Mouse (Mus musculus): ENCODE data around the gene Yipf3. TPM values are rescaled to one million over a fixed set of nuclear protein-coding genes. Genes with fewer than 3 reads are reported as not detected.

The Yipf3 gene
- total and polyA plus RNA-seq, 3 experiments = 157 to 511 (median 198) TPM

DNA sequence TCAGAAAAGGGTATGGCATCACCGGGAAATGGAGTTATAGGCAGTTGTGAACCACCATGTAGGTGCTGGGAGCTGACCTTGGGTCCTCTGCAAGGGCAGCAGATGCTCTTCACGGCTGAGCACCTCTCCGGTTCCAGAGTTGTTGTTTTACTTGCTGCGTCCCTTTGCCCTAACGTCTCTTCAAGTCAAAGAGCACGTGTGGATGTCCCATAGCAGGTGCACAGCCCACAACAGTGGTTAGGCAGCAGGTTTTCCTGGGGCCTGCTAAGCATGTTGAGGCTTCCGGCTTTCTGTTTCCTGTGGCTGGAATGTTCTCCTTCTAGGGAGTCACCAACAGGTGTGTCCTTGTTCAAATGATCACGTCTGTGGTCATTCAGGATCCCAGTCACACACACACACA lies 36.0 kb downstream of the Yipf3 start:
- DNase-seq = no peak

DNA sequence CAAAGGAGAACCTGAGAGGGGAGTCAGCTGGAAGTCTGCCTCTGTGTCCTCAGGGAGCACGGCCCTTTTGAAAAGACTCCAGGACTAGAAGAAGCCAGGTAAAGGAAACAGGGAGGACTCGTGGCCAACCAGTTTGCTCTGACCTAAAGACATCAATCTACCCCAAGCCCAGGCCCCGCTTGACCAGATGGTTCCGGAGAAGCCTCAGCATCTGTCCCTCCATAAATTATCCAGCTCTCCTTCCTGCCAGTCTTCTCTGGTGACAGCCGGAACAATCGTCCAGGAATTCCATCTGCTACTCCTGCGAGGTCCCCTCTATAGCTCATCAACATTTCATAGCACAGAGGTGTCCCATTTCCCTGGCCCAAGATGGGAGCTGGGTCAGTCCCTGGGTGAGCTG lies 36.8 kb downstream of the Yipf3 start:
- no peak for DNase-seq

DNA sequence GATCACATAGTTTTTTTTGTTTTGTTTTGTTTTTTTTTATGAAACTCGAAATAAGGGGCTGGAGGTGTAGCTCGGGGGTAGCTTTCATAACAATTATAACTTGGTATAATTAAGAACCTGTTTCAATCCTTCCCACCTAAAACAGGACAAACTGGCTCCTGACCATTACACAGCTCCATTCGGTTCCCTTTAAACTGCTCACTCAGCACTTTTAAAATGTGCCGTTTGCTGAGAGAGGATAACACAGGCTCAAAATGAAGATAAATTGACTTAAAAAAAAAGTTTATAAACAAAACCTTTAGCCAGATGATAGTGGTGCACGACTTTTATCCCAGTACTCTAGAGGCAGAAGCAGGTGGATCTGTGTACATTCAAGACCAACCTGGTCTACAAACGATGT lies 37.5 kb downstream of the Yipf3 start:
- no peak for DNase-seq

DNA sequence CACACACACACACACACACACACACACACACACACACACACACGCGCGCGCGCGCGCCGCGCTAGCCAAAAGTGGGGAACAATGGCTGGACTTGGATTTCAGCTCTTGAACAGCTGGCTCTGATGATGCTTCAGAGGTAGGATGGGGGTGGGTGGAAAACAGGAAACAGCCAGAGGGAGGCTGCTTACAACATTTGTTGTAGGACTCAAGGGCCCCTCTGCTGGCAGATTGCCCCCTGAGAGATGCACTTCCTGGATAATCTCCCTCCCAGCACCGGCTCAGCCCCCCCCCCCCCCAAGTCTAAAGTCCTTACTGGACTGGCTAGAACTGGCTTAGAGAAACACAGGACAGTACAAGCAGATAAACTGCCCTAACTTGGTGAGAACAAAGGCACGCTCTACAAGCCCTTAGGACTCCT lies 39.8 kb downstream of the Yipf3 start:
- DNase-seq = no peak

DNA sequence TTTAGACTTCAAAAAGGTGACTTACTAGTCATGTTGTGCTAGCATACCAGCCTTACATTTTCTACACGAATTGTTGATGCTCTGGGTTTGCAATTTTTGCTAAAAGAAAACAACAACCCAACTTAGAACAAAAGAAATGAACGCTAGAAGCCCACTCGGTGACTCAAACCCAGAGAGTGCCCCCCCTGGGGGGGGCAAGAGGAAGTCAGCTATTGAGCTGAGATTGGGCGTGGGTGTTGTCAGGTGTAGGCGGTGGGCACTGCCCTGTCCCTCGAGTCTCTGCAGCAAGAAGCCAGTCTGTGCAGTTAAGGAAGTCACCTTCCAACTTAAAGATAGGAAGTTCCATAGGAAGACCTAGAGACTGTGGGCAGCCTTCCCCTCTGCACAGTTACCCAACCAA lies 48.7 kb downstream of the Yipf3 start:
- no peak for DNase-seq

DNA sequence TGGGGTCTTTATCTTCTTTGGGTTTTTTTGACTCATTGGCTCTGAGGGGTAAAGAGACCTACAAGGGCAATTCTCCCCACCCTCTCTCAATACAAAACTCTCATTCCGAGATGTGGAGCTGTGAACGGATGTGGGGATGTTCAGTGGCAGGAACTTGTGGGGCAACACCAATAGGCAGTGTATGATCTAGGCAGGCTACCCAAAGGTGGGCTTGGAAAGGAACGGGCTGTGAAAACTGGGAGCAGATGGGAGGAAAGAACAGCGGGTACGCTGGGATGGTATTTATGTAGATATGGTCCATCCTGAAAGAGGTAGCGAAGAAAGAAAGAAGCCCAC lies 49.1 kb downstream of the Yipf3 start:
- DNase-seq = no peak

DNA sequence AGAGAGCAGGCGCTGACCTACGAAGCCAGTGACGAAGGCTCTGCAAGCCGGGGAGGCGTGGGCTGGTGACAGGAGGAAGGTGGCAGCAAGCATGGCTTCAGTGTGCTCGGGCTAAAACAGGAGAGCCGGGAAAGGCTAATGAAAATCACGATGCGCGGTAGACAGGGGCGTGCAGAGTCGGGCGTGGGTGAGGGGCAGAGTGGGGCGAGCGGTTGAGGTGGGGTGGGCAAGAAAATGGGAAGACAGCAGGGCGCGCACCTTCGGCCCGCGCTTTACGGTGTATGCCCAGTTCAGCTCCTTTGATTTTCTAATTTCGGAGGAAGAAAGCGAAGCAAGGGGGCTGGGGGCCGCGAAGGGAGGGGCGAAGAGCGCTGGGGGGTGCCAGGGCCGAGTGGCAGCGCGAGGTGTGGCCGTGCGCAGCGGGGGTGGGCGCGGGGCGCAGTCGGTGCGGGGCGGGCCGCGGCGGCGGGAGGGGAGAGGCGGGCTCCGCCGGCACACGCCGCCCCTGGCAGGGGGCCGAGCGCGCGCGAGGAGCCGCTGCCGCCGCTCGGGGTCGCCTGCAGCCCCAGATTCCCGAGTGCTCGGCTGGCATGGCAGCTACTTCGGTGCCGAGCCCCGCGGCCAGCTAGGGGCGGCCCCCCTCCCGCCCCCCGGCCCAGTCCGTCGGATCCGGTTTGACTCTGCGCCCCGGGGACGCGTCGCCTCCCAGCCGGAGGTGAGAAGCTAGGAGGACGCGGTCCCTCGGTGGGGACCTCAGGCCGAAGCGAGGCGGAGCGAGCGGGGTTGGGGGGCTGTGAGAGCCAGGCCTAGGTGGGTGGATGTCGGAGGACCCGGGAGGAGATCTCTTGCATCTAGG lies 49.7 kb downstream of the Yipf3 start, which contains the start of gene Dlk2:
TSS of gene Dlk2 (plus strand) at position 58 of the 856 bp plus-strand sequence.
- DNase-seq = peak; percentile 37

DNA sequence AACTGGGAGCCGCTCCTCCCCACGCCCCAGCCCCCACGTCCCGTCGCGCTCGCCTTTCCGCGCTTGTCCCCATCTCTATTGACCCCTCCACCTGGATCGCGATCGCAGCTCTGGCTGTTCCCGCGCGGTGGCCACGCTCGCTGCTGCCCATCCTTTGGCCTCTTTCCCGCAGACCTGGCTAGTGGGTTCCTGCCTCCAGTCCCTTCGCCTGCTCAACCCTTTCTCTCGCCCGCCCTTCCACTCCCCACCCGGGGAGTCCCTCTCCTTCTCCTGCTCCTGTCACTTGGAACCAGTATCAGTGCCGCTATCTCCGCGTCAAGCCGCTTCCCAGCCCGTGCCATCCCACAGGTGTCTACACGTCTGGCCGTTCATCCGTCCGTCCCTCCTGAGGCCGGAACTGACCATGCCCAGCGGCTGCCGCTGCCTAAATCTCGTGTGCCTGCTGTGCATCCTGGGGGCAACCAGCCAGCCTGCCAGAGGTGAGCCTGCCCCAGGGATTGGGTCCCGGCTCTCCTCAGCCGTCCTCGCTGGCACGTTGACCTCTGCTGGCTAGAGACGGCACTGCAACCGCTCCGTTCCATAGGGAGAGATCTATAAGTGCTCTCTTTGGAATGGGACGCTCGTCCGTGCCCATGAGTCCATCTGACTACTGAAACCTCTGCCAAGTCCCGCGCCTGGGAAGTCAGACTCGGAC lies 50.5 kb downstream of the Yipf3 start:
- peak; percentile 86 for DNase-seq

DNA sequence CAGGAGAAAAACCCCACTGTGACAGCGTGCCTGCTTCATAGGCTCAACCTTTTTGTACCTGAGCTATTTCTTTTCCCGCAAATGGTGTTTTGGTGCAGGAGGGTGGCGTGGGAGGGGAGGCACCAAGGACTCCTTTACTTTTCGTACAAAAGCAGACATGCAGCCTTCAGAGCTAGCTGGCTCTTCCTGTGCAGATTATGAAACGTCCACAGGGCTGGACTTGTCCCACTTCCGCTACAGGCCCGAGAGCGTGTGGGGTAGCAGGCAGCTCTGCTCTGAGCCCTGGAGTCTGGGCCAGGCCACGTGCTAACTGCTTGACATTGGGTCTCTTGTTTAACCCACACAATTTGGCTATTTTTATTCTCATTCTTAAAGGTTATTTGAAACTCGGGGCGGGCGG lies 54.0 kb downstream of the Yipf3 start:
- DNase-seq = no peak

Small RNA genes lying within 50 kb of the gene (microRNA-seq; reads per million reads assigned to microRNA genes)
- 0 reads per million in 2 experiments for gene Mir693

Other genes starting within 250 kb of the Yipf3 start
- gene Vegfa, start 215.7 kb upstream of the Yipf3 start, total RNA-seq (2021) = 100 to 1,000 TPM; 395 to 486 TPM
- 751 and 799 TPM in 2 replicates for gene Vegfa, start 215.7 kb upstream of the Yipf3 start, polyA plus RNA-seq (2012; rRNA removed)
- gene Mrps18a, start 137.1 kb upstream of the Yipf3 start, total RNA-seq (2021) = 100 to 1,000 TPM; 108 to 117 TPM
- 23.7 and 29.6 TPM in 2 replicates for gene Mrps18a, start 137.1 kb upstream of the Yipf3 start, polyA plus RNA-seq (2012; rRNA removed)
- 10 to 100 TPM in 1 of 2 experiments, 1 to 10 TPM in 1; 4.6 to 13.0 TPM for gene Rsph9, start 103.9 kb upstream of the Yipf3 start, total RNA-seq (2021)
- 14.9 and 15.4 TPM in 2 replicates for gene Rsph9, start 103.9 kb upstream of the Yipf3 start, polyA plus RNA-seq (2012; rRNA removed)
- gene Mad2l1bp, start 94.5 kb upstream of the Yipf3 start, total RNA-seq (2021) = 10 to 100 TPM; 14.2 to 15.5 TPM
- 7.9 and 8.3 TPM in 2 replicates for gene Mad2l1bp, start 94.5 kb upstream of the Yipf3 start, polyA plus RNA-seq (2012; rRNA removed)
- gene Gtpbp2, start 87.0 kb upstream of the Yipf3 start, total RNA-seq (2021) = 10 to 100 TPM; 58.4 to 69.9 TPM
- 92.0 and 96.8 TPM in 2 replicates for gene Gtpbp2, start 87.0 kb upstream of the Yipf3 start, polyA plus RNA-seq (2012; rRNA removed)
- gene Polh, start 45.4 kb upstream of the Yipf3 start, total RNA-seq (2021) = 10 to 100 TPM; 31.9 to 44.7 TPM
- 6.8 and 9.2 TPM in 2 replicates for gene Polh, start 45.4 kb upstream of the Yipf3 start, polyA plus RNA-seq (2012; rRNA removed)
- gene Xpo5, start 45.3 kb upstream of the Yipf3 start, total RNA-seq (2021) = 10 to 100 TPM; 65.0 to 81.2 TPM
- gene Xpo5, start 45.3 kb upstream of the Yipf3 start, polyA plus RNA-seq (2012; rRNA removed) = 25.6 and 29.3 TPM in 2 replicates
- gene Polr1c, start within 50 bp of the Yipf3 start, total RNA-seq (2021) = 100 to 1,000 TPM in 1 of 2 experiments, 10 to 100 TPM in 1; 91.3 to 104 TPM
- 41.5 and 45.2 TPM in 2 replicates for gene Polr1c, start within 50 bp of the Yipf3 start, polyA plus RNA-seq (2012; rRNA removed)
- 1 to 10 TPM; 4.1 to 5.6 TPM for gene Lrrc73, start 5.5 kb downstream of the Yipf3 start, total RNA-seq (2021)
- 13.8 and 15.5 TPM in 2 replicates for gene Lrrc73, start 5.5 kb downstream of the Yipf3 start, polyA plus RNA-seq (2012; rRNA removed)
- gene Tjap1, start 34.9 kb downstream of the Yipf3 start, total RNA-seq (2021) = 10 to 100 TPM; 44.8 to 51.4 TPM
- gene Tjap1, start 34.9 kb downstream of the Yipf3 start, polyA plus RNA-seq (2012; rRNA removed) = 85.3 and 98.6 TPM in 2 replicates
- gene Dlk2, start 49.3 kb downstream of the Yipf3 start, total RNA-seq (2021) = under 1 TPM in 1 of 2 experiments, not detected in 1; 0.29 TPM
- 0.22 and 0.62 TPM in 2 replicates for gene Dlk2, start 49.3 kb downstream of the Yipf3 start, polyA plus RNA-seq (2012; rRNA removed)
- 1 to 10 TPM; 7.3 to 7.4 TPM for gene Abcc10, start 80.3 kb downstream of the Yipf3 start, total RNA-seq (2021)
- 35.4 and 36.4 TPM in 2 replicates for gene Abcc10, start 80.3 kb downstream of the Yipf3 start, polyA plus RNA-seq (2012; rRNA removed)
- 10 to 100 TPM; 22.0 to 28.5 TPM for gene Zfp318, start 135.7 kb downstream of the Yipf3 start, total RNA-seq (2021)
- gene Zfp318, start 135.7 kb downstream of the Yipf3 start, polyA plus RNA-seq (2012; rRNA removed) = 9.3 TPM in 2 replicates
- gene Crip3, start 180.8 kb downstream of the Yipf3 start, total RNA-seq (2021) = under 1 TPM; 0.38 to 0.69 TPM
- 0.82 and 1.4 TPM in 2 replicates for gene Crip3, start 180.8 kb downstream of the Yipf3 start, polyA plus RNA-seq (2012; rRNA removed)
- gene Slc22a7, start 190.4 kb downstream of the Yipf3 start, total RNA-seq (2021) = under 1 TPM in 1 of 2 experiments, not detected in 1; 0.37 TPM
- 0.06 TPM in 1 of 2 replicates, not detected in the other for gene Slc22a7, start 190.4 kb downstream of the Yipf3 start, polyA plus RNA-seq (2012; rRNA removed)
- under 1 TPM; 0.52 to 0.69 TPM for gene Ttbk1, start 239.6 kb downstream of the Yipf3 start, total RNA-seq (2021)
- gene Ttbk1, start 239.6 kb downstream of the Yipf3 start, polyA plus RNA-seq (2012; rRNA removed) = 0.53 and 0.70 TPM in 2 replicates
- gene Dnph1, start 248.6 kb downstream of the Yipf3 start, total RNA-seq (2021) = 1 to 10 TPM; 3.7 to 6.1 TPM
- gene Dnph1, start 248.6 kb downstream of the Yipf3 start, polyA plus RNA-seq (2012; rRNA removed) = 3.6 and 3.7 TPM in 2 replicates

Measured in adrenal gland, adult 2 months (tissue).